Mouse (Mus musculus) CH12.LX (cell line): Measurements from ENCODE around the gene Srp14. TPM values are rescaled to one million over a fixed set of nuclear protein-coding genes. Genes with fewer than 3 reads are reported as not detected.

Experiments used
- DNase-seq: peaks from one replicate; pipeline ENCODE4 v3.0.0-alpha.2; 2013; ENCODE audit errors: extremely low read depth
- H3K27ac ChIP-seq: 2 replicates; pipeline ENCODE4 v1.5.1; 2012; ENCODE audit warnings: low read depth, mild to moderate bottlenecking, control low read depth, moderate library complexity; ENCODE audit not compliant: insufficient read depth
- H3K27me3 ChIP-seq: replicated peaks from 2 replicates; pipeline ENCODE3; 2012; ENCODE audit warnings: inconsistent platforms
- H3K36me3 ChIP-seq, 2 experiments: replicated peaks in 1 of 2; 2 replicates each; pipeline versions ENCODE3 to v1.6.1; 2012; ENCODE audit warnings: inconsistent platforms in 1 of 2, low read length in 1 of 2, mild to moderate bottlenecking in 1 of 2, mixed read lengths in 1 of 2, moderate library complexity in 1 of 2; ENCODE audit not compliant: control insufficient read depth in 1 of 2, insufficient read depth in 1 of 2
- H3K4me1 ChIP-seq, 2 experiments: 2 replicates each; pipeline ENCODE4 v1.6.1; 2012; ENCODE audit warnings: inconsistent platforms in 1 of 2, moderate library complexity in 1 of 2; ENCODE audit not compliant: insufficient read depth in 2 of 2, control insufficient read depth in 1 of 2
- H3K4me2 ChIP-seq: 2 replicates; pipeline ENCODE4 v1.6.1; 2012; ENCODE audit warnings: low read depth, mild to moderate bottlenecking, control low read depth; ENCODE audit not compliant: poor library complexity, insufficient read depth, severe bottlenecking
- H3K4me3 ChIP-seq, 3 experiments: fragments of 150-350 bp in 1 of 3; sonication (generic) in 1 of 3; replicated peaks in 1 of 3; 2 replicates each; pipeline versions ENCODE3 to v1.5.1; 2011 to 2012; ENCODE audit warnings: low read depth in 2 of 3, low read length in 2 of 3, mild to moderate bottlenecking in 2 of 3, moderate library complexity in 2 of 3, control low read depth in 1 of 3, improper control_type of control experiment in 1 of 3, inconsistent platforms in 1 of 3, mixed read lengths in 1 of 3; ENCODE audit not compliant: poor library complexity in 1 of 3
- H3K79me2 ChIP-seq: replicated peaks from 2 replicates; pipeline ENCODE4 v1.6.1; 2012; ENCODE audit warnings: mild to moderate bottlenecking, moderate library complexity; ENCODE audit not compliant: control insufficient read depth, poor library complexity, insufficient read depth, severe bottlenecking; ENCODE audit errors: extremely low read depth
- H3K9ac ChIP-seq: 2 replicates; pipeline ENCODE4 v1.6.1; 2012; ENCODE audit warnings: low read depth, mild to moderate bottlenecking, control low read depth, moderate library complexity; ENCODE audit not compliant: insufficient read depth
- H3K9me3 ChIP-seq: replicated peaks from 2 replicates; pipeline ENCODE3; 2012; ENCODE audit warnings: low read length, inconsistent platforms, mixed read lengths
- BHLHE40 ChIP-seq: IDR thresholded peaks from 2 replicates; pipeline ENCODE4 v1.6.1; 2011; ENCODE audit warnings: mild to moderate bottlenecking, low read depth, low read length, improper control_type of control experiment
- CHD2 ChIP-seq: IDR thresholded peaks from 2 replicates; pipeline ENCODE4 v1.6.1; 2011; ENCODE audit warnings: low read length, improper control_type of control experiment
- CTCF ChIP-seq, 2 experiments: IDR thresholded peaks in 1 of 2; conservative IDR thresholded peaks in 1 of 2; 2 replicates each; pipeline ENCODE4 v1.5.1; 2011 to 2012; ENCODE audit warnings: low read depth in 2 of 2, low read length in 2 of 2, improper control_type of control experiment in 1 of 2, inconsistent platforms in 1 of 2, mild to moderate bottlenecking in 1 of 2, moderate library complexity in 1 of 2
- E2F4 ChIP-seq: IDR thresholded peaks from 2 replicates; pipeline ENCODE4 v1.6.1; 2011; ENCODE audit warnings: low read depth, low read length, improper control_type of control experiment; ENCODE audit not compliant: insufficient replicate concordance
- EP300 ChIP-seq: IDR thresholded peaks from 2 replicates; pipeline ENCODE4 v1.6.1; 2011; ENCODE audit warnings: low read length, improper control_type of control experiment
- GABPA ChIP-seq: IDR thresholded peaks from 2 replicates; pipeline ENCODE4 v1.6.1; 2012; ENCODE audit warnings: low read depth, low read length, improper control_type of control experiment, inconsistent platforms; ENCODE audit not compliant: insufficient replicate concordance
- HCFC1 ChIP-seq: IDR thresholded peaks from 2 replicates; pipeline ENCODE4 v1.6.1; 2012; ENCODE audit warnings: low read depth, mild to moderate bottlenecking, inconsistent platforms, low read length, improper control_type of control experiment
- JUN ChIP-seq: IDR thresholded peaks from 2 replicates; pipeline ENCODE4 v1.6.1; 2011; ENCODE audit warnings: low read depth, mild to moderate bottlenecking, low read length, improper control_type of control experiment, moderate library complexity; ENCODE audit not compliant: insufficient read depth
- JUND ChIP-seq: conservative IDR thresholded peaks from 2 replicates; pipeline ENCODE4 v1.6.1; 2011; ENCODE audit warnings: low read depth, low read length, improper control_type of control experiment
- KAT2A ChIP-seq: IDR thresholded peaks from 2 replicates; pipeline ENCODE4 v1.6.1; 2012; ENCODE audit warnings: low read length, improper control_type of control experiment, inconsistent platforms; ENCODE audit not compliant: insufficient replicate concordance
- MAFK ChIP-seq: IDR thresholded peaks from 2 replicates; pipeline ENCODE4 v1.6.1; 2011; ENCODE audit warnings: low read length, improper control_type of control experiment; ENCODE audit not compliant: insufficient replicate concordance
- MXI1 ChIP-seq: IDR thresholded peaks from 2 replicates; pipeline ENCODE4 v1.6.1; 2011; ENCODE audit warnings: mild to moderate bottlenecking, low read depth, low read length, improper control_type of control experiment
- MYC ChIP-seq: IDR thresholded peaks from 2 replicates; pipeline ENCODE4 v1.6.1; 2011; ENCODE audit warnings: low read depth, mild to moderate bottlenecking, improper control_type of control experiment, low read length
- POLR2A ChIP-seq: IDR thresholded peaks from 2 replicates; pipeline ENCODE4 v1.6.1; 2011; ENCODE audit warnings: low read depth, mild to moderate bottlenecking, improper control_type of control experiment, low read length
- RAD21 ChIP-seq: IDR thresholded peaks from 2 replicates; pipeline ENCODE4 v1.6.1; 2011; ENCODE audit warnings: low read depth, mild to moderate bottlenecking, low read length, improper control_type of control experiment, moderate library complexity
- SIN3A ChIP-seq: IDR thresholded peaks from 2 replicates; pipeline ENCODE4 v1.6.1; 2012; ENCODE audit warnings: low read length, improper control_type of control experiment, inconsistent platforms
- SMC3 ChIP-seq: IDR thresholded peaks from 2 replicates; pipeline ENCODE4 v1.6.1; 2011; ENCODE audit warnings: low read depth, low read length, improper control_type of control experiment
- UBTF ChIP-seq: IDR thresholded peaks from 2 replicates; pipeline ENCODE4 v1.6.1; 2012; ENCODE audit warnings: low read depth, mild to moderate bottlenecking, inconsistent platforms, low read length, improper control_type of control experiment, moderate library complexity
- ZKSCAN1 ChIP-seq: IDR thresholded peaks from 2 replicates; pipeline ENCODE4 v1.6.1; 2012; ENCODE audit warnings: low read depth, inconsistent platforms, low read length, improper control_type of control experiment, borderline replicate concordance
- dilution Hi-C: fragments of 300-500 bp; cut with MboI; formaldehyde crosslinking; loops from 2 replicates; pipeline ENCODE4 v1.14.3; 2020; ENCODE audit warnings: low sequenced_read_pairs; ENCODE audit not compliant: extremely low pct_unique_long_range_greater_than_20kb, extremely low pct_ligation_motif_present
- in situ Hi-C: fragments of 300-500 bp; cut with MboI; formaldehyde crosslinking; loops from 3 replicates; pipeline ENCODE4 v1.14.3; 2019; ENCODE audit warnings: low sequenced_read_pairs, low pct_ligation_motif_present, low pct_unique_long_range_greater_than_20kb, mixed read lengths
- polyA plus RNA-seq: library from polyadenylated mRNA; unstranded; fragments of >175 nt; gene quantifications from 2 replicates; pipeline ENCODE4 v1.2.1, GENCODE M21; 2012; ENCODE audit warnings: low read depth; ENCODE audit not compliant: insufficient read length
- total RNA-seq, 2 experiments: library from RNA; depleted of rRNA; stranded (reverse); fragments of 300-350 nt in 1 of 2; fragments of >200 nt in 1 of 2; gene quantifications; 2 replicates each; pipeline ENCODE4 v1.2.3; 2012 to 2014

Gene Srp14
- total and polyA plus RNA-seq, 3 experiments, result 139 to 215 (median 151) TPM

DNA sequence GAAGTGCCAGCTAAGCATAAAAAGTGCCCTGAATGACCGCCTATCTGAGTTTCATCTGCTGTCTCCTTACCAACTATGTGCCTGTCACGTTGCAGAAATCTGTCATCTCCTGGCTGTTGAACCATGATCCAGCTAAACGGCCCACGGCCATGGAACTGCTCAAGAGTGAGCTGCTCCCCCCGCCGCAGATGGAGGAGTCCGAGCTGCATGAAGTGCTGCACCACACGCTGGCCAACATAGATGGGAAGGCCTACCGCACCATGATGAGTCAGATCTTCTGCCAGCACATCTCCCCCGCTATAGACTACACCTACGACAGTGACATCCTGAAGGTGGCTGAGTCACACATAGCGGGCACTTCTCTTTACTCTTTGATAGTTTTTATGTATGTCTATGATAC, 31.3 kb downstream of the Srp14 start:
- TF ChIP-seq MYC, result no peak
- no peak for TF ChIP-seq CTCF (conservative IDR thresholded peaks at IDR 0.05 in 1 of 2, IDR thresholded peaks at IDR 0.05 in 1 of 2; ENCODE audit: low read depth in 2 of 2, low read length in 2 of 2)
- no peak for TF ChIP-seq SIN3A
- TF ChIP-seq CHD2, result no peak
- no peak for TF ChIP-seq JUN
- no peak for TF ChIP-seq UBTF
- no peak for TF ChIP-seq JUND
- no peak for TF ChIP-seq MAFK
- TF ChIP-seq, all 38 proteins: peak for 0
- dilution Hi-C loops (no loop called here), in situ Hi-C loops (no loop called here)
- Histone ChIP-seq H3K9me3 (no peaks in the 10 kb centered on the region), H3K9ac (no peak overlapping the region), H3K27me3 (no peaks in the 10 kb centered on the region), H3K4me1 (peaks cover 0 to 3% of the 10 kb centered on the region in 2 experiments; a peak in 1 of 4 replicates), H3K4me2 (no peak overlapping the region), H3K4me3 (no peak overlapping the region), H3K27ac (no peak overlapping the region), H3K36me3 (peaks cover 35 to 74% of the 10 kb centered on the region in 2 experiments), H3K79me2 (no peaks in the 10 kb centered on the region)
- no peak for DNase-seq

DNA sequence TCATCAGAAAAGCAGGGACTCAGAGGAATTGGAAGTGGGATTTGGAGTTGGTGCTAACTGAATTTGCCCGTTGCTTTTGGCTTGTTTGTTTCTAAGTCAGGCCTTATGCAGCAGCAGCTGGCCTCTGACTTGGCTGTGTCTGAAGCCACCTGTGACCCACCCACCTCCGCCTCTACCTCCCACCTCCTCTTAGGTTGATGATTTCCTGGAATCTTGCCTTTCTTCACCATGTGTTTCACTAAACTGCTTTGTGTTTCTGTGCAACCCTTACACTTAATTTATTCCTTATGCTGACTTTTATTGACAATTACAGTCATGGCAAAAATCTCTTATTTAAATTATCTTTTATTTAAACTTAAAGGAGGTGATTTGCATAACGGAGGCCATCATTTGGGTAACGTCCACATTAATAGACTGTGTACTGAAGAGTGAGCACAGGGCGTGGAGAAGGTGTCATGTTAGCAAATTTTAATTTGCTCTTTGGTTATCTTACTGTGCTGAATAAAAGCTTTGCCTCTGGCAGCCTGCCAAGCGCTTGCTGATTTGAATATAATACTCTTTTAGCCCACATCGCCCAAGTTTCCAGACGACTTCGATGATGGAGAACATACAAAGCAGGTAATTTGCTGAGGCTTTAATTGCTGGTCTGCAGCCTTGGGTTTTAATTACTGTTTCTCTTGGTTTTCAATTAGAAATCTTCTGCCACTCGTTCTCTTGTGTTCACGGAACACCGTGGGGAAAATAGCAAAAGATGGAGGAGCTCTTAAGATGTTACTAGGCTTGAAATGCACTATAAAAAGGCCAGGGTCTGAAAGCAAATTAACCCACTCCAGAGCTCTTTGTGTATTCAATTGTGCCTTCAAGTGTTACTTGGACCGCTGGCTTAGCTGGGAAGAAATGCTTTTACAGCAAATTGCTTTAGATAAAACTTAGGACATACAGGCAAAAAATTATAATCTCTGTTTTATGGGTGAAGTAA, 33.5 kb downstream of the Srp14 start:
- Histone ChIP-seq H3K4me3 (no peak overlapping the region), H3K36me3 (peaks cover 40 to 77% of the 10 kb centered on the region in 2 experiments), H3K4me2 (no peak overlapping the region), H3K27me3 (no peaks in the 10 kb centered on the region), H3K79me2 (no peaks in the 10 kb centered on the region), H3K9me3 (no peaks in the 10 kb centered on the region), H3K27ac (no peak overlapping the region), H3K4me1 (peaks cover 0 to 3% of the 10 kb centered on the region in 2 experiments; a peak in 1 of 4 replicates), H3K9ac (no peak overlapping the region)
- no peak for DNase-seq
- dilution Hi-C loops (no loop called here), in situ Hi-C loops (no loop called here)
- no peak for TF ChIP-seq HCFC1
- TF ChIP-seq CTCF (conservative IDR thresholded peaks at IDR 0.05 in 1 of 2, IDR thresholded peaks at IDR 0.05 in 1 of 2; ENCODE audit: low read depth in 2 of 2, low read length in 2 of 2), result no peak
- no peak for TF ChIP-seq CHD2
- TF ChIP-seq GABPA, result no peak
- no peak for TF ChIP-seq SMC3
- no peak for TF ChIP-seq KAT2A
- no peak for TF ChIP-seq POLR2A
- no peak for TF ChIP-seq BHLHE40
- no peak for TF ChIP-seq RAD21
- TF ChIP-seq ZKSCAN1, result no peak
- no peak for TF ChIP-seq E2F4
- TF ChIP-seq MXI1, result no peak
- no peak for TF ChIP-seq EP300
- no peak for TF ChIP-seq MYC
